Mouse (Mus musculus) frontal cortex, postnatal 25 days (tissue): ENCODE results near the gene Cby3.
A peak's percentile ranks its signal among the peaks of the same experiment; 100 is the strongest.
"Not testable (repeated sequence)": the region's sequence is repeated elsewhere in the genome, so short reads cannot be mapped to it uniquely, and the experiment has no call there.

ENCODE experiments used
- DNase-seq, 2 experiments: peaks; one replicate each; pipeline ENCODE4 v3.0.0; 2022; ENCODE audit warnings: low spot score in 2 of 2

Gene Cby3

DNA sequence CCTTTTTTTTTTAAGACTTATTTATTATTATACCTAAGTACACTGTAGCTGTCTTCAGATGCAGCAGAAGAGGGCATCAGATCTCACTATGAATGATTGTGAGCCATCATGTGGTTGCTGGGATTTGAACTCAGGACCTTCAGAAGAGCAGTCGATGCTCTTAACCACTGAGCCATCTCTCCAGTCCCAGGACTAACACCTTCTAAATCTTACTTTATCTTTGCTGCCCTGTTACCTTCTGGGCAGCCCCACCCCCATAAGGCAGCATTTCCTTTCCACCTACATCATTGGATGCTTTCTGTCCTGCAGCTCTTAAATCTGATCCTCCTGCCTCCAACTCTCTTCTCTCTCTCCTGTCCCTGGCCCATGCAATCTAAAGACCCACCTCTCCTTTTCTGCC, 7.0 kb downstream of the Cby3 start:
- DNase-seq = not testable (repeated sequence)

DNA sequence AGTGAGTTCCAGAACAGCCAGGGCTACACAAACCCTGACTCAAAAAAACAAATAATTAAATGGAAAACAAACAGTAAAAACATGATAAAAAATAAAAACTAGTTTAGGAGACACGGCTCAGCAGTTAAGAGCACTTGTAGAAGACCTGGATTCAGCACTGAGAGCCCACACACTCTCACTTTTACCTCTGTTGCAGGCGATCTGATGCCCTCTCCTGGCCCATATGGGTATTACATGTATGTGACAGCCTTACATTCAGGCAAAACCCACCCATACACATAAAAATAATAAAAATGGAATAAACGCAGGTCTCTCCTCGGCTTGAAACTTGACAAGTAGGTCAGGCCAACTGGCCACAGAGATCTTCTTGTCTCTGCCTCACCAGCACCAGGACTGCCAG, 10.3 kb downstream of the Cby3 start:
- DNase-seq = peak; percentile 56 to 64

DNA sequence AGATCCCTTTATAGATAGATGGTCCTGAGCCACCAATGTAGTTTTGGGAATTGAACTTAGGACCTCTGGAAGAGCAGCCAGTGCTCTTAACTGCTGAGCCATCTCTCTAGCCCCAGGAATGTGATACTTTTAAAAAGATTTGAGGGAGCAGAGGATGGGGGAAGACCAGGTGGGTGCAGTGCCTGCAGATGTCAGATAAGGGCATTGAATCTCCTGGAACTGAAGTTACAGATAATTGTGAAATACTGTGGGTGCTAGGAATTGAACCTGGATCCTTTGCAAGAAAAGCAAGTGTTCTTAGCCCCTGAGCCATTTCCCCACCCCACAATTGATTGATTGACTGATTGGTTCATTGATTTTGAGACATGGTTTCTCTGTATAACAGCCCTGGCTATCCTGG, 11.1 kb downstream of the Cby3 start:
- no peak for DNase-seq

DNA sequence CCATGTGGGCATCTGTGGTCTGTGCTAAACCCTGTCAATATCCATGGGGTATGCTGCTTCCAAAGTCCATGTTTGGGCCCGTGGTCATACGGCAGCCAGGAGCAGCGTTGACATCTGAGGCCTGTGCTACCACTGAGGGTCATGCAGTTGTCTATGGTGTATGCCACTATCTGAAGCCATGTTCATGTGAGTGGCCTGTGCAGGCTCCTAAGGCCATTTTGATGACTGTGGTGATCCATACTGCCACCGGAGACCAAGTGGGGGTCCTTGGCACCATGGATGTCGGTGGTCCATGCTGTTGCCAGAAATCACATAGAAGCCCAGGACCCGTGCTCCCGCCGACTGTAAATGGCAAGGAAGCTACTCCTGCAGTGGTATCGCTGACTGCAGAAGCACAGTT, 13.3 kb downstream of the Cby3 start:
- DNase-seq = no peak

DNA sequence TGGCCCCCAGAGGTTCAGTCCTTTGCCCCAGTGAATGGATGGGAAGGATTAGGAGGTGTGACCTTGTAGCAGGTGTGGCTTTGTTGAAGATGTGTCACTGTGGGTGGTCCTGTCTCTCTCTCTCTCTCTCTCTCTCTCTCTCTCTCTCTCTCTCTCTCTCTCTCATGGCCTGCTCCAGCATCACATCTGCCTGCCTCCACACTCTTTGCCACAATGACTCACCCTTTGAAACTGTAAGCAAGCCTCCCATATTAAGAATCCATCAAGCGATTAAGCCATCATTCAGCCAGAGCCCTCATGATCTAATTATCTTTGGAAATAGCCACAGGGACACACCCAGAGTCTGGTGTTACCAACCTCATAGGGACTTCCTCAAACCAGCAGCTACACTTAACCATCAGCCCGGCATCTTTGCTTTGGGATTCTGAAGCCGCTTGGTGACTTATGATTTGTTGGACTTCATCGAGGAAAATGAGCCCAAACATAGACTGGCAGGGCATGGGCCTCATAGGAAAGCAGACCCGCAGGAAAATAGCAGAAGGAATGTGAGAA, 15.2 kb downstream of the Cby3 start:
- DNase-seq = no peak

DNA sequence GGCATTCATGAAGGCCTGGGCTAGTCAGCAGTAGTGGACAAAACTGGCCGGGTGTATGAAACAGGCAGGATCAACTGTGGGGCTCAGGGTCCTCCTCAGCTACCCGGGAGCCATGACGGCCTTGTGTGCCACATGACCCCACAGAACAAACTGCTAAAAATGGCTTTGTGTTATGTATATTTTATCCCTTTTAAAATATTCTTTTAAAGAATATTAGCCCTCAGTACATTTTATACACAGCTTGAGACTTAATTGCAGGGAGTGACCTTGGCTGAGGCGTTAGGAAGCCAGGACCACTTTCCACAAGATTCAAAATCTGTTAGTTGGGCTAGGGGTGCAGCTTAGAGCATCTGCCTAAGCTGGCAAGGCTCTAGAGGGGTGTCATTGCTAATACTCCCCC, 16.7 kb downstream of the Cby3 start:
- DNase-seq = no peak

DNA sequence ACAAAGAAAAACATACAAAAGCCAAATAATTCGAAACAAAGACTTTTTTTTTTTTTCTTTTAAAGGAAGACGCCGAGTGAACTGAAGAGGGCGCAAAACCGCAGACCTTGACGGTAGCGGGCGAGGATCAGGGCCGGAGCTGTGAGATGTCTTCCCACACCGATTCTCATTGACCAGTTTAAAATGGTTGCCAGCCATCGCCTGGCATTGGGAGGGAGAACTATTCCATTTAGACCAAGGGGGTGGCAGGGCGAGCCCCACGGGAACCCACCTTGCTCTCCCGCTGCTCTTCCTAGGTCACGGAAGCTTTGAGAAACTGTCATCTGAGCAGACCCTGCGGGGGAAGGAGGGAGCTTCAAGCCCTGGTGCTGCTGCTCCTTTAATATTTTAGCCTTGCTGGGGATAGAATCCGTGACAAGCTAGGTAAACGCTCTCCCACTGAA, 17.2 kb downstream of the Cby3 start:
- no peak for DNase-seq

DNA sequence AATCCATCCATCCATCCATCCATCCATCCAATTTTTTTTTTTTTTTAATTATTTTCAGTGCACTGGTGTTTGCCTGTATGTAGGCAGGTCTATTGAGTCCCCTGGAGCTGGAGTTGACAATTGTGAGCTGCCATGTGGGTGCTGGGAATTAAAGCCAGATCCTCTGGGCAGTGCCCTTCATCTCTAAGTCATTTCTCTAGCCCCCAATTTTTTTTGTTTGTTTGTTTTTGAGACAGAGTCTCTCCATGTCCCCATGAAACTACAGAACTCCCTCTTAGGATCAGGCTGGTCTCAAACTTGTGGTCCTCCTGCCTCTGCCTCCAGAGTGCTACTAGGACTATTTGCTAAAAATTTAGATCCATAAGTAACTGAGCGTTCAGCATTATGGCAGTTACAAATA, 17.6 kb downstream of the Cby3 start:
- DNase-seq = no peak

DNA sequence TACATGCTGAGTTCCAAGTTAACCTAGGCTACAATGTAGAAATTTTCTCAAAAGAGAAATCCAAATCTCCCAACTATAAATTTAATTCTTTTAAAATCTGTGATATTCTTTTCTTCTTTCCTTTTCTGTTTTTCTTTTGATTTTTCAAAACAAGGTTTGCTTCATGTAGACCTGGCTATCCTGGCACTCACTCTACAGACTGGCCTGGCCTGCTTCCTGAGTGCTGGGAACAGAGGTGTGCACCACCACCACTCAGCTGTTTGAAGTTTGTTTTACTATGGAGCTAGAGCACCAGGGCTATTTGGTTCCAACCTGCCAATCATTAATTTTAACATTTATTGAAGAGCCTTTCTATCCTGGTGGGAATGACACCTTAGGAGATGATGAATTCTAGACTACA, 18.8 kb downstream of the Cby3 start:
- no peak for DNase-seq

DNA sequence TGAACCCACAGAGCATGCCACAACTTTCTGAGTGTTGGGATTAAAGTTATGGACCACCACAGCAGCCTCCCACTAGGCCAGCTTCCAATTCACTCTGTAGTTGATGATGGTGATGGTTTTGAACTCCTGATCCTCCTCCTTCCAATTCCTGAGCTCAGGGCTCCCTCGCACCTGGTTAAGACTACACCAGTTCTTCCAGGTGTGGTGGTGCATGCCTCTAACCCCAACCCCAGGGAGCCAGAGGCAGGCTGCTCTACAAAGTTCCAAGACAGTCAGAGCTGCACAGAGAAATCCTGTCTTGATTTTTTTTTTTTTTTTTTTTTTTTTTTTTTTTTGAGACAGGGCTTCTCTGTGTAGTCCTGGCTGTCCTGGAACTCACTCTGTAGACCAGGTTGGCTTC, 19.4 kb downstream of the Cby3 start:
- no peak for DNase-seq

DNA sequence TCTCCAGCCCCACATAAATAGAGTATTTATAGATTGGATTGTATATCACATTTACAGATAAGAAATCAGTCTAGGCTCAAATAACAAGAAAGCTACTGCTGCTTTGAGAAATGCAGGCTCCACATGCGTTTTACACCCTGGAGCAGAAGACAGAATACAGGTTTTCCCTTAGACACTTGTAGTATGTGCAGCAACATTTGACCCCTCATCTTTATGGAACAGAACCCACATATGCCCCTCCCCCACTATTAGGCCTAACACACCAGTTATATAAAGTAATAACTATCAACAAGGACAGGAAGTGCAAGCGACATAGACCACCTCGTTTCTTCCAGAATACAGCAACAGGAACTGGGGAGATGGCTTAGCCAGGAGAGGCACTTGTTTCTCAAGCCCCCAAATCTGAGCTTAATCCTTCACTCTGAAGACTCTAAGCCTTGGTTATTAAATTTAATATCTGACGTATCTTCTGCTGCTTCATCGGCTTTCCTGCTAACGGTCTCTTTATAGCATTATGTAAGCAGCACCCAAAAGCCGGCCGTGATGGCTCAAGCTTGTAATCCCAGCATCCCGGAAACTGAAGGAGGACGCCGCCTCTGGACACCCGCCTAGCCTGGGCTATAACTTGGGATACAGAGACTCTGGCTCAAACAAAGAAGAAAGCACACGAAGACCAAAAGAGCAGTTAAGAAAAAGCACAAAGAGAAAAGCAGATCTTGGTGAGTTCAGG, 20.2 kb downstream of the Cby3 start:
- no peak for DNase-seq

DNA sequence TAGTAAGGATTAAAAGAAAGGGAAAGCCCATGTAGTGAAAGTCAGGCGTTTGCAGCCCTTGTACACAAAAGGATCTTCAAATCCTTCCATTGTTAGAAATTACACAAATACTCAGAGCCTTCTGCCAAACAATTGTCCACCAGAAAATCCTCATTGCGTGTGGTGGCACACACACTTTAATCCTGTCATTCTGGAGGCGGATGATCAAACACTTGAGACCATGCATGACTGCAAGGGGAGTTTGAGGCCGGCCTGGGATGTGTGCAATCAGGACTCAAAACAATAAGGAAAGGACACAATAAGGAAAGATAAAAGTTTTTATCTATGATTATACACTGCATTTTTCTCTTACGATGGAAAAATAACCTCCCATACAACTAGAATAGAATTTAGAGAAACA, 21.2 kb downstream of the Cby3 start:
- DNase-seq = no peak

DNA sequence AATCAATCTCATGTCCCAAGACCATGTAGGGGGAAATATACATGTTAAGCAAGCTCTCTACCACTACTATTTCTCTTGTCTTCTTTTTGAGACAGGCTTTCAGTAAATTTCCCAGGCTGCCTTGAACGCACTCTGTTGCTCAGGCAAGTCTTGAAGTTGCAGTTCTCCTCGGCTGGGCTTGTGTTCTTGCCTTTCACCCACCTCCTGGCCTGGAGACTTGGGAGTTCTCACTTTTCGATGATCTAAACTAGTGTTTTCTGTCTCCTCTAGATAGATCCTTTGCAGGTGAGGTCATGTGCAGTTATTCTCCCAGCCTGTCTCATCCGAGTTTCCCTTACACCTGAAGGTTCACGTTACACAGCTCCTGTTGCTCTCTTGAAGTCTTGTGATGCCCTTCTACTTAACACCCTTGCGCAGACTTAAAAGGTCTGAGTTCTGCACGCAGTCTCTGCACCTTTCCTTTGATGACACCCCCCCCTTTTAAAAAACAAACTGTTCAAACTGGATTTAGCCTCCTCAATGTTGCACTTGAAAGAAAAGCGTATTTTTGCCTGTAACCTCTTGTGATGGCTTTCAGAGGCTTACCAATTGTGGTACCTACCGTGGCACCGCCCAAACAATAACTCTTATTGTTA, 22.0 kb downstream of the Cby3 start:
- DNase-seq = no peak

DNA sequence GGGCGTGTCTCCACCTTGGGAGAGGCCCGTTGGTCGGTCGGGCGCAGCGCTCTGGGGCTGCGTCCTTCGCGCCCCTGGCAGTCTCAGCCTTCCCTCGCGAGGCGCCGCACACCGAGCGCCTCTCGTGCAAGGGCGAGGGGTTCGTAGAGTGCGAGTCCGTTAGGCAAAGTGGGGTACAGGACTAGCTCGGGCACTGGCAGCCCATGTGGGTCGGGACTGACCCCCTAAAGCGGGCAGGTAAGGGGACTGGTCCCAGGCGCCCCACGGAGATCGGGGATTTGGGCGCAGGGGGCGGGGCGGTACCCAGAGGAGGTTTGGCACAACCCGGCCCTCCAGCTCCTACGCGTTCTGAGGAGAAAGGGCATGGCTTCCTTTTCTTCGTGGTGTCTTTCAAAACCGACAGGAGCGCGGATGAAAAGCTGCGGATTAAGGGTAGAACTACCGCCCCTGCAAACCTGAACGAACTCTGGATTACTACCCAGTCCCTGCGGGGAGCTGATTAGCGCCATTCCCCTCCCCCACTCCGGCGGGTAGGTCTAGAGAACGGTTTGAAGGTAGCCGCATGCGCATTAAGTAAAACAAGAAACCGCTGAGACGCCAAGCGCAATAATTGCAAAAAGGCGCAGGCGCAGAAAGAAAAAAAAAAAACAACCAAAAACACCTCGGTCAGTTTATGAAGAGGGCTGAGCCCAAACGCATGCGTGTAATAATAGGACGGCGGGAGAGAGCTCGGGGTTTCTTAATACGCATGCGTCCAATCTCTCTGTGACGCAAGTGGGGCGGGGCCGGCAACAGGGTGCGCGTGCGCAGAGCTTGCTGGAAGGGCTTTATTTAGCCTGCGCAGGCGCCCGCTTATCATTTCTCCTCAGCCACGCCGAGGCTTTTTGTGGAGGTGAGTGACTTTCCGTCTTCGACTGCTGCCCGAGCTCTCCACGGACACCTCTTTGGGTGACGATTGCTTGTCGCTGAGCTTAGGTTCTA, 22.9 kb downstream of the Cby3 start, which contains the start of gene Hnrnph1:
Gene Hnrnph1, plus strand, starts transcription at position 80 of the 981 bp plus-strand sequence.
- peak; percentile 99 for DNase-seq

DNA sequence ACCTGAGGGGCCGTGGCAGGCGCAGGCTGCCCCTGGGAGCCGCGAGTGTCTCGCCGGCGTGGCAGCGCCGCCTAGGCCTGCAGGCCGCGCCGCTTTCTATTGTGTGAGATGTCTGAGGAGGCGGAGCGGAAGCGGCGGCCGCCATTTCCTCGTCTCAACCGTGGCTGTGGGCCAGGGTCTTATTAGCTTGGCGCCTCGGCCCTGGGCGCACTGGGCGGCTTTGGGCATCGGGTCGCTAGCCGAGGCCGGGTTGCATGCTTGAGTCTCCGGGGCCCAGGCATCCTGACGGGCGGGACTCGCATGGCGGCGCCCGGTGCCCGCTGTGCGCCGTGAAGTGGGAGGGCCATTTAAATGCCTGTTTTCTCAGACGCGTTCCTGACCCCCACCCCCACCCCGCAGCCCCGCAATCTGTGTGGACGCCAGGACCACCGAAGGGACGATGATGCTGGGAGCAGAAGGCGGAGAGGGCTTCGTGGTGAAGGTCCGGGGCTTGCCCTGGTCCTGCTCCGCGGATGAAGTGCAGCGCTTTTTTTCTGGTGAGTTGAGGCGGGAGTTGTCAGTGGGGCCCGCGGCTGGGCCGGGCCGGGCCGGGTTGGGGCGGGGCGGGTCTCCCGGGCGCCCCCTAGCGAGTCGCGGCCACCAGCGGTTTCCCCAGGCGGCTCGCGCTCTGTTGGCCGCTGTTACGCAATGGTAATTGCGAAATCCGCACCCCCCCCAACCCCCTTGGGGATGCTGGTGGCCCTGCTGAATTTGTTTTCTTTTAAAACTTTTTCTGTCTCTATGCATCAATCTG, 23.8 kb downstream of the Cby3 start:
- DNase-seq = peak; percentile 58 to 64

DNA sequence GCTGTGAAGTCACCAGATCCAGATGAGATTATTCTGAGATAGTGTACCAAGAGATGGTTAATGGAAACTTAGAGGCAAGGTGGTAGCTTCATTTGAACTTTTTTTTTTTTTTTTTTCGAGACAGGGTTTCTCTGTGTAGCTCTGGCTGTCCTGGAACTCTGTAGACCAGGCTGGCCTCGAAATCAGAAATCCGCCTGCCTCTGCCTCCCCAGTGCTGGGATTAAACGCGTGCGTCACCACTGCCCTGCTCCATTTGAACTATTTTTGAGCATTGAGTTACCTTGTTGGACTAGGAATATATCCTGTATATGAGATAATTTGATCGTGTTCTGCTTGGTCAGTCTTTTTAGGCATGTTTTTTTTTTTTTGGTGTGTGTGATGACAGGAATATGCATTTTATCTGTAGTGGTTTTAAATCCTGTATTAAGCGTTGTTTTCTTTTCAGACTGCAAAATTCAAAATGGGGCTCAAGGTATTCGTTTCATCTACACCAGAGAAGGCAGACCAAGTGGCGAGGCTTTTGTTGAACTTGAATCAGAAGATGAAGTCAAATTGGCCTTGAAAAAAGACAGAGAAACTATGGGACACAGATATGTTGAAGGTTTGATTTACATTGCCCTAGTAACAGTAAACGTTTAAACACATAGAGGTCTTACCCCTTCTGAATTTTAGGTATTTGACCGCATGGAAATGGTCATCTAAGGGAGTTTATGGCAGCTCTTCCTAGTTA, 24.9 kb downstream of the Cby3 start:
- DNase-seq = no peak

DNA sequence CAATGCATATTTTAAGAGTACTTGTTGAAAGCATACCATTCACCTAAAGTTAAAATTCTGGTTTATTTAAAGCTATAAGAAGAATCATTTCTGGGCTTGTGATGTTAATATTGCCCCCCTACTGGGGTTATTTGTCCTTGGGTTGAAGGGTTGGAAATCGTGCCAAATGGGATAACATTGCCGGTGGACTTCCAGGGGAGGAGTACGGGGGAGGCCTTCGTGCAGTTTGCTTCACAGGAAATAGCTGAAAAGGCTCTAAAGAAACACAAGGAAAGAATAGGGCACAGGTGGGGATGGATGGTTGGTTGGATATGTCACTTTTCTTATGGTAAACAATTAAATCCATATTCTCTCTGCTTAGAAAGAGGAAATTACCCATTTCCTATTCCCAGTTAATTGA, 27.0 kb downstream of the Cby3 start:
- DNase-seq = no peak

DNA sequence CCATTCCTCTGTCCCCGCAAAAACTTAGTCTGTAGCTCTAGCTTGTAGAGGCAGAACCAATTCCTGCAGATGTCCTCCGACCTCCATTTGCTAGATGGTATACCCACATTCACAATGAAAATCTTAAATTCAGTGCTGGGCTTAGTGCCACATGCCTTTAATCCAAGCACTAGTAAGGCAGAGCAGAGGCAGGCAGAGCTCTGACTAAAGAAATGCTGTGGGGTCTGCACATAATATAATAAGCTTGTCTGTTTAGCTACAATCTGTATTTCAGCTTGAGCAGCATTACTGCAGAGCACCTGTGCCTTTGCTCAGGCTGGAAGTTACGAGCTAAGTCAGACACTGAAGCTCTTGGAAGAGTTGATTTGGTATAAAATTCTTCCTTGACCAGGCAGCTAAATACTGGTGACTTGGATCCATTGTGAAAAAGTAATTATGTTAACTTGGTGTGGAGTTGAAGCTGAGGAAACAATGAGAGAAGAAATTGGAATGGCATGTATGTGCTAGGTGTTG, 33.0 kb downstream of the Cby3 start:
- DNase-seq = no peak

DNA sequence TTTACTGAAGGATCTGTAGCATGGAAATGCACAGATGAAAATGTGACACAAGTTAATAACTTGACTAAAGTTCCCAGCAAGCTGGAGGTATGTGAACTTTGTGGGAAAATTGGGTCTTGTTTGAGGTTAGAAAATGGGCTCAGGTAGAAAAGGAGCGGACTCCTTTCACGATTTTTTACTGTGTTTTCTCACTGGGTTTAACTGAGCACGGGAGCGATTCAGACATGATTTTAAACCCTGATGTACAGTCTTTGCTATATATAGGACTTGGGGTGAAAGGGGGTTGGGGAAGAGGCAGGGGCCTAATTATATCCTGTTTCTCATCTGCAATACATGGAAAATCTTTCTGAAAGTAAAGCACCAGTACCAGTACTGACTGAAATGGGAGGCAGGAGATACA, 33.4 kb downstream of the Cby3 start:
- no peak for DNase-seq

DNA sequence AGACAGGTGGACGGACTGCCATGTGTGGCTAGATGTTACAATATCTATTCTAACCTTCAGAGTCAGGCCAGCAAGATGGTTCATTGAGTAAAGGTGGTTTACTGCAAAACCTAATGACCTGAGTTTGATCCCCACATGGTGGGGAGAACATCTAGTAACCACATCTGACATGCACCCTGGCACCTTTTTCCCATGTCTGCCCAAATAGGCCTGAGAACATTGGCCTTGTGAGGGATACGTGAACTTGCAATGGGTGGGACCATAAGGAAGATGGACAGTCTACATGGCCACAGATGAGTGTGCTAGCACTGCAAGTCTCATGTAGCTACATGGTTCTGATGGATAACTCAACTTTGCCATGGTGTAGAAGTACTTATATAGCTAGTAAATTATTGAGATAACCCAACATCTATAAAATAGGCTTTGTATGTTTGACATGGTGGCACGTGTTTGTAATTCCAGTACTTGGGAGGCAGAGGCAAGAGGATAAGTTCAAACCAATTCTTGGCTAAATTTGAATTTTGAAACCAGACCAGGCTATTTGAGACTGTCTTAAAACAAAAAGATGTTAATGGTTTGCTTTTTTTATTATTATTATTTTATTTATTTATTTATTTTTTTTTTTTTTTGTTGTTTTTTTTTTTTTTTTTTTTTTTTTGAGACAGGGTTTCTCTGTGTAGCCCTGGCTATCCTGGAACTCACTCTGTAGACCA, 34.1 kb downstream of the Cby3 start:
- no peak for DNase-seq
